Mouse (Mus musculus) telencephalon, adult 2 months (tissue): ENCODE results near the gene Rbm14.
"Not testable (repeated sequence)": the region's sequence is repeated elsewhere in the genome, so short reads cannot be mapped to it uniquely, and the experiment has no call there.

ENCODE experiments used
- DNase-seq: peaks from one replicate; pipeline ENCODE4 v3.0.0-alpha.2; 2011; ENCODE audit warnings: low read depth, low spot score

The Rbm14 gene

DNA sequence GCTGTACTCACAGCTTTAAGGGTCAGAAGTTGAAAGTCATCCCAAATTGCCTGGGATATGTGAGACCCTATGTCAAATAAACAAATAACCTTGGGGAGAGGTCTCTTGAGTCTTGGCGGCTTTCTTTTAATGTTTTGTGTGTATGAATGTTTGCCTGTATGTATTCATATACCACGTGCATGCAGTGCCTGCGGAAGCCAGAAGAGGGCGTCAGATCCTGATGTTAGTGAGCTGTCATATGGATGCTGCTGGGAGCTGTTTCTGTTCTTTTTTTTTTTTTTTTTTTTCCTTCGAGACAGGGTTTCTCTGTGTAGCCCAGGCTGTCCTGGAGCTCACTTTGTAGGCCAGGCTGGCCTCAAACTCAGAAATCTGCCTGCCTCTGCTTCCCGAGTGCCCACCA lies 1.6 kb upstream of the Rbm14 start:
- DNase-seq, result no peak

DNA sequence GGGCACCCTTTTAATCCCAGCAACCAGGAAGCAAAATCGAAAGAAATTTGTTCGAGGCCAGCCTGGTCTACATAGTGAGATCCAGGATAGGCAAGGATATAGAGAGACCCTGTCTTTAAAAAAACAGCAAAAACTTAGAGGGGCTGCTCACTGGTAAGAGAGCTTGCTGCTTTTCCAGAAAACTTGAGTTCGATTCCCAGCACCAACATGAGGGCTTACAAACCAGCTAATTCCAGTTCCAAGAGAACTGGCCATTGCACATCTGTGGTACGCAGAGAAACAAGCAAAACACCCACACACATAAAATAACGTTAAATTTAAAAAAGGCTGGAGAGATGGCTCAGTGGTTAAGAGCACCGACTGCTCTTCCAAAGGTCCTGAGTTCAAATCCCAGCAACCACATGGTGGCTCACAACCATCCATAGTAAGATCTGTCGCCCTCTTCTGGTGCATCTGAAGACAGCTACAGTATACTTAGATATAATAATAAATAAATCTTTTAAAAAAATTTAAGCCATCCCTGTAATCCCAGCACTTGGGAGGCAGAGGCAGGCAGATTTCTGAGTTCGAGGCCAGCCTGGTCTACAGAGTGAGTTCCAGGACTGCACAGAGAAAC lies 1.0 kb upstream of the Rbm14 start:
- not testable (repeated sequence) for DNase-seq

DNA sequence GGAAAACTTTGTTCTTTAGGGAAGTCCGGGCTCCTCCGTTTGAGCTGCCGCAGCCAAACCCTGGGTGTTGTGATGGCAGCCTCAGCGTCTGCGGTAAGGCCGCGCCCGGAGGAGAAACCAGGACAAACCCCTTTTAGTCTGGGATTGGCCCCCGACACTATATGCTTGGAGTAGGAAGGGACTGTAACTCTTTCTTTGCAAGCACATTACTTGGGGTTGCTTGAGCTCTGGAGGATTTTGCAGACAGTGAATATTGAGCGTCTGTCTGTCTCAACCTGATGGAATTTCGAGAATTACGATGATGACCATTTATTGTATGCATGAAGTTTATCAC lies 442 bp upstream of the Rbm14 start:
- DNase-seq, result no peak

DNA sequence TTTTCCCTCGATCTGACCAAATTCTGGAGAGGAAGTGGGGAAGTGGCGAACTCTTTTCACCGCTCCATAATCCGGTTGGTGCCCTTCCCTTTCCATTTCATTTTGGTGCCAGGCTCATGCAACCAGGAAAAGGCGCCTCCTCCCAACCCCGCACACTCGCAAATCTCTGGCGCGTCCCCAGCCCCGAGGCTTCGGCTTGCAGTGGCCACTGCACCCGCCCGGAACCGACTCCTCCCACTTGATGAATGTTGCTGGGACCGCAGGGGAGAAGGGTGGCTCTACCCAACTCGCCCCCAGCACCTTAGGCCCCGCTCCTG lies 730 bp downstream of the Rbm14 start:
- DNase-seq, result no peak

DNA sequence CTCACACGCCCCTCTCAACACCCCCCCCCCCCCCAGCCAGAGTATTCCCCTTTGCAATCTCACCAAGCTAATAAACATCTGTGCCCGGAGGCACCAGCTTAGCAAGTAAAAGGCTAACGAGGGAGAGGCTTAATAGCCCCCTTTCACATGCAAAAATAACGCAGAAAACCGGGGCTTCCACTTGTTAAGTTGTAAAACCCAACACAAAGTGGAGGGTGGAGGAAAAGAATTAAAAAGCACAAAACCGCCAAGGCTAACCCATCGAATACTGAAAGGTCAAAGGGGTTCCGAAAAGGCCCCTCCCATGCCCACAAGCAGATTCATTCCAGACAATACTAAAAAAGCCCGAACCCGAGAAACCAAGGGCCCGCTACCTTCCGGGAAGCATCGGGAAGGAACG lies 1.1 kb downstream of the Rbm14 start:
- no peak for DNase-seq

DNA sequence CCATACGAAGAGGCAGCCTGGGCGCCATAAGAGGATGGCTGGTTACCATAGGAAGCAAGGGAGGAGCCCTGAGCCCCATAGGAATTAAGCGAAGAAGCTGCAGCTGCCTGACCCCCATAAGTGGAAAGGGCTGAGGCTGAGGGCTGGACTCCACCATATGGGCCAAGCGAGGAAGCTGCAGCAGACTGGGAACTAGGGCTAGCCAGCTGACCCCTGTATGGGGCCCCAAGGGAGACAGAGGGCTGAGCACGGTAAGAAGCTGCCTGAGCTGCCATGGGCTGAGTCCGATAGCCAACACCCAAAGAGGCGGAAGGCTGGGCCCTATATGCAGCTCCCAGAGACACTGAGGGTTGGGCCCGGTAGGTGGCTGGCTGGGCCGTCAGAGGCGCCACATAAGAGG lies 8.2 kb downstream of the Rbm14 start:
- no peak for DNase-seq

DNA sequence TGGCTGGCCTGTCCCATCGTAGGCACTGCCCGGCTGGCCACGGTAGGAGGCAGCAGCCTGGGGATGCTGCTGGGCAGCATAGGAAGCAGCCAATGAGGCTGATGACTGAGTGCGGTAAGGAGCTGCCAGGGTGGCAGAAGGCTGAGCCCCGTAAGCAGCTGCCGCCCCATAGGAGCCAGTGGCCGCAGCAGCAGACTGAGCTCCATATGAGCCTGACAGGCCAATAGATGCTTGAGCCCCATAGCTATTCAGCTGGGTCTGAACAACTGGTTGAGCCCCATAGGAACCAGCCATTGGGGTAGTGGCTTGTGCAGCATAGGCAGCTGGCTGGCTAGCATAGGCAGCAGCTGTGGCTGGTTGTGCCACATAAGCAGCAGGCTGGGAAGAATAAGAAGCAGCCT lies 8.7 kb downstream of the Rbm14 start:
- DNase-seq, result no peak

DNA sequence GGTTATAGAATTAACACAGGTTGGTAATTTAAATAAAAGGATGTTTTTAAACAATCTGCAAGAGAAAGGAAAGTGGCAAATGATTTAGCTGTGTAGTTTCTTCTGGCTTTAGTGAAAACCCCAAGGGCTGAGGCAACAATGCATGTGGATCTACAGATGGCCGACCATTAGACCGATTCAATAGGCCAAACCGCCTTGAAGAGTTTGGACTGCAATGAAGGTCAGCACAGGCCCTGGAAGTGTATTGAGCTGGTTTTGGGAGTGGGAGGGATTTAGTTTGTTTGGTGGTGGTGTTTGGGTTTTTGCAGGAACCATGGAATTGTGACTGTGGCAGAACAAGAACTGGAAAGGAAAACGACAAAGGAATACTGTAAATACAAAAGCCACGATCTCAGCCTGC lies 12.4 kb downstream of the Rbm14 start:
- no peak for DNase-seq

DNA sequence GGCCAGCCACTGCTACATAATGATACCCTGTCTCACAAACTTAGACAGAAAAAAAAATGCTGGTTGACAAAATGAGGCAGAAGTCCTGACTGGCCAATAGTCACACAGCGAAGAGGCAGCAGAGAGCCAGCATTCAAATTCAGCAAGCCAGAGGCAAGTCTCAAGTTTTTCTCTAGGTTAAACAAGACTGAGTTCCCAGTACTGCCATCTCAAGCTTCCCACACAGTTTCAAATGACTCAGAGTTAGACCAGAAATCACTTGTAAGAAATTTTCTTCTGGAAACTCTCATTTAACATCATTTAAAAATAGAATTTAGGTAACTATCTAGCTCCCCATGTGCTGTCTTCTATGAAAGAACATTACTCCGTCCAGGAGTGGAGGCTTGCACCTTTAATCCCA lies 13.6 kb downstream of the Rbm14 start:
- DNase-seq, result peak; percentile 51

DNA sequence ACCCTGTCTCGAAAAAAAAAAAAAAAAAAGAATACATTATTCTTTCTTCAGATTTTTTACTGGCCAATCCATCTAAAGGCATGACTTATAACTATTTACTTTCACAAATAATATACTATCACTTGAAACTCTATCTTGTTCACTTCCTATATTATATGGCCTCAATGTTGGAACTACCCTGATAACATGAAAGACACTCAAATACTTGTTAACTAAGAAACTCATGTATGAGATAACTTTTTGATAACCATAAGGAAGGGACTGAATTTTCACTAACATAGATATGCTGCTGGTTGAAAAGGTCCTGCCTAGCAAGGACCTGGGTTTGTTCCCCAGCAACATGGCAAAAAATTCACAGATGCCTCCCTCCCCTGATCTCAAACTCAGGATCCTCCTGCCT lies 15.5 kb downstream of the Rbm14 start:
- no peak for DNase-seq

DNA sequence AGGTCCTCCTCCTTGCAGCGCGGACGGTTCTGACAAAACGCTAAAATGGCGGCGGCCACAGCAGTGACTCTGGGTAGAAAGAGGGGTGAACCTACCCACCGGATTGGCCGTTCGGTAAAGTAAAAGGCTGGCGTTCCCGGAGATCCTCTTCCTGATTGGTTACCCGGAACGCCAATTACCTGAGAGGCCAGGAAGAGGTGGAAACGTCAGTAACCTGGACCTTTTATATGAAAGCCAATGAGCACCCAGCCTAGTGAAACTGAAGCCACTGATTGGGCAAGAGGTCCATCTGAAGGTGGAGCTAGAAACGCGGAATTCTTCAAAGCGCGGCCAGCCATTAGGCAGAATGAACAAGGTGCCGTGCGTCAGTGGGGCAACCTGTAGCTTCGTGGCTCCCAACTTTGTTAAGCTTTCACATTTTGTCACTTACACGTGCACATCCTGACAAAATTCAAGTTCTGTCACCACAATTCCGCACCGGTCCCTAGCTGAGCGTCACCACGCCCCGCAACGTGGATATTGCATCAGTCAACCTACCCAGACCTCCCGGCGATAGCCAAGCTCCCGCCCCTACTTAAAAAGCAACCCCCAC lies 17.5 kb downstream of the Rbm14 start, which contains the start of gene Rbm4:
TSS of gene Rbm4 (minus strand) at position 71 of the 592 bp plus-strand sequence.
- peak; percentile 99 for DNase-seq

DNA sequence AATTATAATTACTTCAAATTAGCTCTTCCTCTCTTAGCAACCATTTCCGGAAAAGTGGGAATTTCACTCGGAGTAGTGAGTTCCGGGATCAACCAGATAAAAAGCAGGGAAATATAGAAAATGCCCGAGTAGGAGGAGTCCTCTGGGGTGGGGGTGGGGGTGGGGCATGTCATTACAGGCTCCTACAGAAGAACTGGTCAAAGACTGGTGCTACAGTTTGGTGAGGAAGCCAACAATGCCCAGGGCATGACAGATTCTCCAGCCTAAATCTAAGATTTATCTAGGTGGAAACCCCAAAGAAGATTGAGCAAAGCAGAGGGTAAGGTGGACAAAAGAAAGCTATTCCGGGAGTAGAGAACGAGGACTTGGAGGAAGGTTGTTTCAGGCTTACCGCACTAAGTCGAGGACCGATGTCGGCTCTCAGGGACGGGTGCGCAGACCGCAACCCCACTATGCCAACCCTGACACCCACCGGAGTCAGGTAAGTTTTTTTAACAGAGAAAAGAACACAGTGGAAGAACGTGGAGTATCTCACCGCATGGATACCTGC lies 18.1 kb downstream of the Rbm14 start:
- DNase-seq, result no peak

DNA sequence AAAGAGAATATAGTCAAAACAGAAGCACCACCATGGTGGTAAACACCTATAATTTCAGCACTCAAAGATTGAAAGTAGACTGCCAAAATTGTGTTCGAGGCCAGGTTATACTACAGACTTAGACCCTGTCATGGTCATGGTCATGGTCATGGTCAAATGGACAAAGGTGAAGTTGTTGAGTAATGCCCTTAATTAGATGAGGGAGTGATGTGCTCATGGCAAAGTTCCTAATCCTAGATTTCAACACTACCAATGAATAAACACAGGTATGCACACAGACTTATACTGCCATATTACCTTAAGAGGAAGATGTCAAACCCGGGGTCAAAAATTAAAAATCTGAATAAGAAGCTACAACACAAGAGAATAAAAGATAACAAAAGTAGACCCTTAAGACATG lies 25.1 kb downstream of the Rbm14 start:
- DNase-seq, result no peak

DNA sequence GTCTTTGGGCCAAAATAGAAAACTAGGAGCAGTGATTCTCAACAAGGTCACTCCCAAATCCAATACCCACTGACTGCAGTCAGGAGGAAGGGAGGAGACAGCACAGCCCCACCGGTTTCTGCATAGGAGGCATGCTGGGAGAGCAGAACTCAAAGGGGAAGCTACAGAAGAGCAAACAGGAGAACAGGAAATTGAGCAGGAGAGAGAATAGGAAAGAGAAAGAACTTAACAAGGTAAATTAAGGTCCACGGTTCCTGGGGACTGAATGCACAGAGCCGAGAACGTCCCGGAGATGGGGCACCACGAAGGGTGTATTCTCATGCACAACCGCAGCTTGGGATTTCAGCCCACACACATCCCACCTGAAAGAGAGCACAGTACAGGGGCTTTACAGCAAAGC lies 26.2 kb downstream of the Rbm14 start:
- no peak for DNase-seq

DNA sequence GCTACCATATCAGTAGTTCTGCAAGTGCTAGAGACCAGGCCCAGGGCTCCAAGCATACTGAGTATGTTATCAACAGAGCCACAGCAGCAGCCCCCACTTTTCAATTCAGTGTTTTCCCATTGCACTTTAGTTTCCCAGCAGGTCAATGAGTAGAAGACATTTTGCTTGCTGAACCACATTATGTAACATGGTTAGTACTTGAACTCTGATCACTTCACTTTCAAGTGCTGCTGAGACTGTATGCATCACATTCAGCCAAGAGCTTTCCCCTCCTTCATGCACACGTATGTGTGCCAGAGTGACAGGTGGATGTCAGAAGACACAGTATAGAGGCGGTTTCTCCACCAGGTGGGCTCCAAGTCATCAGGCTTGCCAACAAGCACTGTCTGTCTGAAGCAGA lies 28.5 kb downstream of the Rbm14 start:
- no peak for DNase-seq

DNA sequence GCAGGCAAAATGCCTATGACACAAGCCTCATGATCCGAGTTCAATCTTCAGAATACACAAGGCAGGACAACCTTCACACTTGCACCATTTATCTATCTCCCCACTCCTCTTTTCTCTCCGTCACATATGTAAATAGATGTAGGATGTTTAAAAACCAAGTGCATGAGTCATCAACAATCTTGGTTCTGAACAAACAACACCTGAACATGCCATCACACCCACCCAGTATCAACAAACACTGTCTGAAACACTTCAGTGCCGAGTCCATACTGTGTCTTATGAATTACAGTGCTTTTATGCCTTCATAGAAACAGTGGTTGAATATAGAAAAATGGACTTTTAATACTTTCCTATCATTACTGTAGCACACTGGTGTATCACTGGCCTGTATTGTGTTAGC lies 38.6 kb downstream of the Rbm14 start:
- no peak for DNase-seq

DNA sequence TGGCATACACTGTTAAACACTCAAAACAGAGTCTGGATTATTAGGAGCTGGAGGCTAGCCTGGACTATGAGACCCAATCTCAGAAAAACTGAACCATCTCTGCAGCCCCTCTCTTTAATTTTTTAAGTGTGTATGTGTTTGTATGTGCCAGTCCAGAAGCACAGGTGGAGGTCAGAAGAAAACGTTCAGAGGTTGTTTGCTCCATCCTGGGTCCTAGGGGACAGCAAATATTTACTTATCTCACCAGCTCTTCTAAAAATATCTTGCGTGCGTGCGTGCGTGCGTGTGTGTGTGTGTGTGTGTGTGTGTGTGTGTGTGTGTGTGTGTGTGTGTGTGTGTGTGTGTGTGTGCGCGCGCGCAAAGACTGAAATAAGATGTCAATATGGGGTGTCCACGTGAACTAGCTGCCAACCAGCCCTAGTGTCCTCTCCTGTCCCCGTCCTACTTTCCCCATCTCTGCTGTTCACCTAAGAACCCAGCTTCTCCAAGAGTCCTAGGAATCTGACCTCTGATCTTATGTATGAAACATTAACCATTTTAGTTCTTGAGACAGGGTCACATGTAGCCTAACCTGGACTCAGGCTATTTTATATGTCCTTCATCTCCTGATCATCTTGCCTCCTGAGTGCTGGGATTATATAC lies 43.8 kb downstream of the Rbm14 start:
- DNase-seq, result no peak

DNA sequence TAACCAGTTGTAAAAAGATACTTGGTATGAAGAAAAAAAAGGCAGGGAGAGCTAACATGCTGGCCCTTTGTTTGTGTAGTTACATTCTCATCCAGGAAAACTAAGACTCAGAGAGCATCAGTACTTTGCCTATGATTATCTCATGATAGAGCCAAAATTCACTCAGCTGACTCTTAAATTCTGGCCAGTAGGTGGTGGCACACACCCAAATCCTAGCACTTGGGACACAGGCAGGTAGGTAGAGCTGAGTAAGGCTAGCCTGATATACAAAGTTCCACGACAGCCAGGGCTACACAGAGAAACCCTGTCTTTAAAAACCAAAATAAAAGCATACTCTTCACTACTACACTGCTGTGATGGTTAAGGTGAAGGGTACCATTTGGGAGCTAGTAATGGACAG lies 48.6 kb downstream of the Rbm14 start:
- no peak for DNase-seq

DNA sequence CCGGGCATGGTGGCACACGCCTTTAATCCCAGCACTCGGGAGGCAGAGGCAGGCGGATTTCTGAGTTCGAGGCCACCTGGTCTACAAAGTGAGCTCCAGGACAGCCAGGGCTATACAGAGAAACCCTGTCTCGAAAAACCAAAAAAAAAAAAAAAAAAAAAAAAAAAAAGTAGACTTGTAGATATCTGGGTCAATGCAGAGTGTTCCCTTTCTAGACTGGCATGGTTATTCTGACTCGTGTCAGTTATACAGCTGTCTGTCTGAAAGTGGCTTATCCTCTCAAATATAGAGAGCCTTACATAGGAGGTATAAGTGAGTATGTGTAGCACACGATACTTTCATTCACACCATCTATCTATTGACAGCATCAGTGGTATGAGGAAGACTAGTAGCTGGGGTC lies 50.9 kb downstream of the Rbm14 start:
- DNase-seq, result not testable (repeated sequence)

DNA sequence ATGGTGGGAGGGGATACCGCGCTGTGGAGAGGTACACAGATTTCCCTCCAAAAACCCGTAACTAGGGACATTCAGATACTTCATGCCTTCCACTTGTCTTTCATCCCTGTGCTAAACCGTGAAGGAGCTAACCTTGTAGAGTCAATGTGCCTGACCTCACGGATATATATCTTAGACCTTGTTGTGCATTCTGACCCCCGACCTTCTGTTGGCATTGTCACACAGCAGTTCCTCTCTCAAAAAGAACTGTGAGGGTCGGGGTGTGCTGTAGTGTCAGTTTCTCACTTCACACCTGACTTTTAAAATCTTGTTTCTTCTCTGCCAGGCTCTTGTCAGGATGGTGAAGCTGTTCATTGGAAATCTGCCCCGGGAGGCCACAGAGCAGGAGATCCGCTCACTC lies 54.5 kb downstream of the Rbm14 start:
- DNase-seq, result no peak

DNA sequence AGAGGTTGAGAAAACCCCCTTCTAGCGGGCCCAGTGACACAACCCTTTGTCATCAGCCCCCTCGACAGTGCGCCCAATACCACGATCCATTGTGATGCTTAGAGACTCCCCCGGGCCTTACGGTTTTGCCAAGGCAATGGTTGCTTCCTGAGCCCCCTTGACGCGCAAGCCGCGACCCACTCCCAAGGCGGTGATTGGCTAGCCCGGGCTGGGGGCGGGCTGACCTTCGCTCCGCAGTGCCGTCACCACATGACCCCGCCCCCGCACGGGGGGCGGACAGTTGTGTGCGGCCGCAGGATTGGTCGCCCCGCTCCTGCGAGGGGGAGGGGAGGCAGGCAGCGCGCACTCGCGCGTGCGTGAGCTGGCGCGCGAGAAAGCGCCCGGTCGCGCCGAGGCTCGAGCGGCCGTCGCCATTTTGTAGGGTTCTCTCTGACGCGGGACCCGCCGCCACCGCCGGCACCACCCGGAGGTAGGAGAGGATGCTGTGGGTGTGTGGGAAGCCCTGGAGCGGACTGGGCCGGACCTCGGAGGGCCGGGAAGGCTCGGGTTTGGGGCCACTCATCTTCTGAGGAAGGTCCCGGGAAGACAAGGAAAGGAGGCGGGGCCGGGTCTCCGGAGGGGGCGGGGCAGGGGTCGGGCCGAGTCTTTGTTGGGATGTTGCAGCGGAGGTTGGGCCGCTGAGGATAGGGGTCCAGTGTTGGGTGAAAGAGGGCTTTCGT lies 55.1 kb downstream of the Rbm14 start, which contains the start of gene Rbm4b:
TSS of gene Rbm4b (plus strand) at position 305 of the 719 bp plus-strand sequence.
- peak; percentile 91 for DNase-seq

DNA sequence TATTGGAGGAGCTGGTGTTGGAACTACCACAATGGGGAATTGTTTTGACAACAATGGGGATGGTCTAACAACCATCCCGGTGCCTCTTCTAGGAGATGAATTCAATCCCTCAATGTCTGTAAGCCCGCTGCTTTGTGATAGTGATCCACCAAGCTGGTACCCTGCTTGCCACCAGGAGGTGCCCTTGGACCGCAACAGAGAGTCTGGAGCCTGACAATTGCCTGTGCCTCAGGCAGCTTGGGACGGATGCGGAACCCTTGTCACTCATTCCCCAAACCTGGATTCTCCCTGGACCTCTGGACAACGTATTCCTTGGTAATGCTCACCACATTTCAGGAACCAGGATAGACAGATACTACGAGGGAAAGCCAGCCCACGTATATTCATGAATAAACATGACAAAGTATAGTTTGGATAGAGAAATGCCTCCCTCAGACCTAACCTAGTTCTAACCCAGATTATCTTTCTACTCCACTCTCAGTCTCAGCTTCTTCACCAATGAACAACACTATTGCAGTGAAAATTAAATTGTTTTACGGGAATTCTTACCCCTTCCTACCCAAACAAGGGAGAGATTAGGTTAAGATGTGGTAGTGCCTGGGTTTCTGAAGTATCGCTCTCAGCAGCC lies 55.8 kb downstream of the Rbm14 start:
- DNase-seq, result peak; percentile 79
